Mouse (Mus musculus): Measurements from ENCODE around the gene Pgam5.

Gene Pgam5

DNA sequence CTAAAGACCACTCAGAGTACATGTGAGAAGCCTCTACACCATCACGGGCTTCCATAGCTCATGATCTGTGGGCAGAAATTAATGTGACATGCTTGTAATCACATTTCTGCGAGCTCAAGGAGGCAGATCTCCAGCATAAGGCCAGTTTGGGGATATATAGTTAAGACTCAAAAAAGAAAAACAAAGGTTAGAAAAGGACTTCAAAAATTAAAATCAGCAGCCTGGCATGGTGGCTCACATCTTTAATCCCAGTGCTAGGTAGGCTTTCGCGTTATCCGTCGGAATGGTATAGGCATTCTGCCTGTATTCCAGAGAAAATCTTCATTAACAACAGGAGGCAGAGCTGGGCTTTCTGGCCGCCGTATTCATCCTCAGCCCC, 39.3 kb downstream of the Pgam5 start:
- no peak for DNase-seq (ENCODE audit: low spot score)

DNA sequence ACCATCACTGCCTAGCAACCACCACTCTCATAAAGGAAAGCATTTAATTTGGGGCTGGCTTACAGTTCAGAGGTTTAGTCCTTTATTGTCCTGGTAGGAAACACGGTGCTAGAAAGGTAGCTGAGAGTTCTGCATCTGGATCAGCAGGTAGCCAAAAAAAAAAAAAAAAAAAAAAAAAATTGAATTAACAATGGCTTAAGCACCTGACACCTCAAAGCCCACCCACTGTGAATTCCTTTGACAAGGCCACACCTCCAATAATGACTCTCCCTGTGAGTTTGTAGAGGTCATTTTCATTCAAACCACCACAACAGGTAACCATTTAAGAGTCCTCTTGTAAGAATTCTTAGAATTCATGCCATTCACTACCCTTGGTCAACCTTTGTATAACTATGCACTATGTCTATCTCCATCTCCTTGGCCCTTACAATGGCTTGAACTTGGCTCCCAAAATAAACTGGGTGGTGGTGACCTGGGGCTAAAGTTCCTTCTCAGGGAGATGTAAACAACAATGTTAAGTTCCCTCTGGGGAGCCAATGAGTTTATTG, 42.3 kb downstream of the Pgam5 start:
- DNase-seq (ENCODE audit: low spot score) = no peak

DNA sequence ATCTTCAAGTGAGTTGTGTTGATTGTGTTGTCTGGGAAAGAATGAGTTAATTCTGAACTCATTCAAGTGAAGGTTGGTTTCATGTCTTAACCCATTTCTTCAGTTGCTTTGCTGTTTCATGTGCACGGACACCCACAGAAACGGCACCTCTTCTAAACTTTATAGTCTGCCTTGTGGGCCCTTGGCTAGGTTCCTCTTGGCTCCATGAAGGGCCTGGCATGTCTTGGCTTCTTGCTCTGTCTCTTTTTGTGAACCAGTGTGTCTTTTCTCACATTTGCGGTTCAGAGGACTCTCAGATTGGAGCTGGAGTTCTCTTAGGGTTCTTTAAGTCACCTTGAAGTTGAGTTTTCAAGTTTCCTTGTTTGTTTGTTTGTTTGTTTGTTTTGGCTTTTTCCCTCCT, 44.7 kb downstream of the Pgam5 start:
- no peak for DNase-seq (ENCODE audit: low spot score)

DNA sequence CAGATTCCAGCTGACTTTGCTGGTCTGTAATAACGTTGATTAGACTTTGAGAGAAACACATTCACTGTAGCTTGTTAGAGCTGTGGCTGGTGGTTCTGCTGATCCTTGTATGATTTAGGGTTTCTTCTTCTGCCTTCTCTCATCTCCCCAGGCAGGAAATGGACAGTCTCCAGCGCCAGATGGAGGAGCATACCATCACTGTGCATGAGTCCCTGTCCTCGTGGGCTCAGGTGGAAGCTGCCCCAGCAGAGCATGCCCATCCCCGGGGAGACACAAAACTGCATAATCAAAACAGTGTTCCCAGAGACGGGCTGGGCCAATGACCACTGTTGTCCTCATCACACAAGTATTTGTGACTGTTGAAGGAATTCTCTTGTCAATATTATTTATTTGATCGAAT, 47.0 kb downstream of the Pgam5 start:
- DNase-seq (ENCODE audit: low spot score) = no peak

DNA sequence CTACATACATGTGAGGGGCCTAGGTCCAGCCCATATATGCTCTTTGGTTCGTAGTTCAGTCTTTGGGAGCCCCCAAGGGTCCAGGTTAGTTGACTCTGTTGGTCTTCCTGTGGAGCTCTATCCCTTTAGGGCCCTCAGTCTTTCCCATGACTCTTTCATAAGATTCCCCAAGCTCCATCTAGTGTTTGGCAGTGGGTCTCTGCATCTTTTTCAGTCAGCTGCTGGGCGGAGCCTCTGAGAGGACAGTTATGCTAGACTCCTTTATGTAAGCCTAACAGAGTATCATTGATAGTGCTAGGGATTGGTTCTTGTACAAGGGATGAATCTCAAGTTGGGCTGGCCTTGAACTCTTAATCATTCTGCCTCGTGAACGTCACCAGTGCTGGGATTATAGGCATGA, 49.4 kb downstream of the Pgam5 start:
- DNase-seq (ENCODE audit: low spot score) = no peak

DNA sequence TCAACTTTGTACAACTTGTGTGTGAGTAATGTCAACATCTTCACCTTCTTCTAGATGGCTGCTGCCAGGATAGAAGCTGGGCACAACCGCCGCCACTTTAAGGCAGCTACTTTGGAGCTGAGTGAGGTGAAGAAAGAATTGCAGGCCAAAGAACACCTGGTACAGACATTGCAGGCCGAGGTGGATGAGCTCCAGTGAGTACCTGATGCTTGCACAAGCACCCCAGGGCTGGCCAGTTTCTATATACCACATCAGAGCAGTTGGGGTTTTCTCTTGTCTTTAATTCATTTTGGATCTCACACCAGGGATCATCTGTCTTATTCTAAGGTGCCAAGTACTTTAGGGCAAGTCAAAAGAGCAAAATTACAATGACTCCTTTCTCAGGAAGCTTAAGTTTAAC, 52.9 kb downstream of the Pgam5 start:
- no peak for DNase-seq (ENCODE audit: low spot score)

DNA sequence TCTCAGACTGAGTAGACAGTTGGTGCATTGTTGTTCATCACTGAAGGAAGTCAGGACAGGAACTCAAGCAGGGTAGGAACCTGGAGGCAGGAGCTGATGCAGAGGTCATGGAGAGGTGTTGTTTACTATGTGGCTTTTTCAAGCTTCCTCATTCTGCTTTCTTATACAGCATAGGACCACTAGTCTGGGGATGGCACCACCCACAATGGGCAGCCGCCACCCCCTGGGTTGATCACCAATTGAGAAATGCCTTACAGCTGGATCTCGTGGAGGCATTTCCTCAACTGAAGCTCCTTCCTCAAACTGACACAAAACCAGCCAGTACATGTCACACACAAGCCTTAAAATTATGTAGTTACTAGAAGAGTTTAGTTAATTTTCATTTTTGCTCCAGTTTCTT, 58.4 kb downstream of the Pgam5 start:
- no peak for DNase-seq (ENCODE audit: low spot score)
